In genomic region chr3:147273446-147273845, GRCm38 (mm10) we compare ENCODE assay signal across 14 mouse cellular contexts.
"Had no signal": no experiment of that assay in that cellular context is flagged by ENCODE, and none has a peak within 500 bp of the region (broad histone marks: within the 10 kb centered on the region; RNA-seq: fewer than 3 reads in every experiment).

No protein-coding gene starts in this region.

- H3K4me2 ChIP-seq: limb, embryonic 15.5 days; liver, embryonic 12.5 days; lung, embryonic 14.5 days; neural tube, embryonic 15.5 days had no signal

- H3K4me1 ChIP-seq: limb, embryonic 15.5 days; liver, embryonic 12.5 days; neural tube, embryonic 15.5 days had no signal

- DNase-seq: kidney, postnatal 25 days; lung, embryonic 14.5 days; lung, postnatal 10 days; lung, postnatal 4 days; midbrain, embryonic 14.5 days; right cerebral cortex, adult 18-20 months; right cerebral cortex, postnatal 25 days; thymus, postnatal 36 days had no signal

- ATAC-seq: liver, embryonic 12.5 days had no signal

- H3K9me3 ChIP-seq: limb, embryonic 15.5 days; liver, embryonic 12.5 days; midbrain, embryonic 10.5 days; neural tube, embryonic 15.5 days had no signal

- H3K36me3 ChIP-seq: limb, embryonic 15.5 days; liver, embryonic 12.5 days; midbrain, embryonic 10.5 days; neural tube, embryonic 15.5 days had no signal

- H3K27me3 ChIP-seq: limb, embryonic 15.5 days; liver, embryonic 12.5 days; neural tube, embryonic 15.5 days had no signal

- H3K9ac ChIP-seq: limb, embryonic 15.5 days; liver, embryonic 12.5 days; lung, embryonic 14.5 days; neural tube, embryonic 15.5 days had no signal

- H3K27ac ChIP-seq: left cerebral cortex, adult 2 months; limb, embryonic 15.5 days; liver, embryonic 12.5 days; midbrain, embryonic 10.5 days; neural tube, embryonic 15.5 days had no signal

- H3K4me3 ChIP-seq: left cerebral cortex, adult 2 months; limb, embryonic 15.5 days; liver, embryonic 12.5 days; midbrain, embryonic 10.5 days; myocyte; neural tube, embryonic 15.5 days had no signal
